Mouse (Mus musculus): ENCODE measurements around the gene Ctbp2.
A peak's percentile ranks its signal among the peaks of the same experiment; 100 is the strongest.

Ctbp2 gene

DNA sequence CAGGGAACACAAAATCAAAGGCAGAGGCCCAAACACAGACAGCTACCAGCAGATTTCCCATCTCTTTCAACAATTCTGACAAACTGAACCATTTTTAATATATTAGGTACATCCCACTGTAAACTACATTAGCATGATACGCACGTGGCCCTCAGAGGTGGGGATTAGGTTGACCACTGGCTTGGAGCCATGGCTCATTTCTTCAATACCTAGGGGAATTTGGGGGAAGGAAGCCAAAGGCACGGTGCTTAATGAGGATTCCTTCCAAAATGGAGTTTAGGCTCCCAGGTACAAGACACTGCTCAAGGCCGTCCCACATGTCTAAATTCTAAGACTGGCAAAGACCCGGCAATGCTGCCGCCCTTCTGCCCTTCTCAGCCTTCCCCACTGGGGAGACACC lies 121.9 kb downstream of the Ctbp2 start:
- DNase-seq: no peak

DNA sequence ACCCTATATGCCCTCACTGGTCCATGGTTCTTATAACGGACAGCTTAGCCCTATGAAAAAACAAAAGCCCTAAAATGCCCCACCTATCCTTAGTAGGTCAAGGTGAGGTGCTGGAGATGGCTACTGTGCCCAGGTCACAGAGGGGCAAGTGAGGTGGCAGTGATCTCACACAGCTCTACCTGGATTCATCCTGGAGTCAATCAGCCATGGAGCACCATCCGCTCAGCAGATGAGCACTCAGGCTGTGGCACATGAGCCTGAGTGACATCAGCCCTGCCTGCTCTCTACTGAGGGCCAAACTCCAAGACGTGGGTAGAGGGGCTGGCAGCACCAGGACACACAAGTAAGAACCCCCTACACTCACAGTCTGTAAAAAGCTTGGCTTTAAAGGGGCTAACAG lies 122.8 kb downstream of the Ctbp2 start:
- no peak for DNase-seq

DNA sequence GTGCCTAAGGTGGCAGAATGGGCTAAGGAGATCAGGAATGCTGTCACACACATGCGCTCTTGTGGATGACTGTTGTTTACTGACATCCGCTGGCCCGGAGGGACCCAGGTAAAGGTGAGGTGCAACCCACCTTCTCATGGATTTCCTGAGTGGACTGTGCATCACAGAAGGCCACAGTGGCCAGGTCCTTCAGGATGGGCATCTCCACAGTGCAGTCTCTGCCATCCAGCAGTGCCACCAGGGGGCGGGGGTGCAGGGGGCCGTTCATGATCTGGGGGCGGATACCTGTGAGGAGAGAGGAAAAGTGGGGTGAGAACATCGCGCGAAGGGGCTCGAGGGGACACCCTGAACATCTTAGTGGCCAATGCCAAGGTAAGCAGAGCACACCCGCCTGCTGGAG lies 125.1 kb downstream of the Ctbp2 start:
- no peak for DNase-seq

DNA sequence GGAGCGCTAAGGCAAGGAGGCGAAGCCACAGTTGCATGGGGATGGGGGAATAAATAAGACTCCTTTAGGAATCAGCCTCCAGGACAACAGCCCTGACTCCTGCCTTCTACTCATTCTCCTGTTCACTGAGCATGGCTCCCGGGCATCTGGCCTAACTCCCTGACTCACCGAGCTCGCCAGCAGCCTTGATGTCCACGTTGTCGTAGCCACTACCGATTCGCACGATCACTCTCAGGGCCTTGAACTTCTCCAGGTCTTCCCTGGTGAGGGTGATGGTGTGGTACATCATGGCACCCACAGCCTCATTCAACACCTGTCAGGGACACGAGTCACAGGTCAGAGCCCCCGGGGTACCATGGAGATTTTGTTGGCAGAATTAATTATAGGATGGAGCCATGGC lies 125.5 kb downstream of the Ctbp2 start:
- no peak for DNase-seq

DNA sequence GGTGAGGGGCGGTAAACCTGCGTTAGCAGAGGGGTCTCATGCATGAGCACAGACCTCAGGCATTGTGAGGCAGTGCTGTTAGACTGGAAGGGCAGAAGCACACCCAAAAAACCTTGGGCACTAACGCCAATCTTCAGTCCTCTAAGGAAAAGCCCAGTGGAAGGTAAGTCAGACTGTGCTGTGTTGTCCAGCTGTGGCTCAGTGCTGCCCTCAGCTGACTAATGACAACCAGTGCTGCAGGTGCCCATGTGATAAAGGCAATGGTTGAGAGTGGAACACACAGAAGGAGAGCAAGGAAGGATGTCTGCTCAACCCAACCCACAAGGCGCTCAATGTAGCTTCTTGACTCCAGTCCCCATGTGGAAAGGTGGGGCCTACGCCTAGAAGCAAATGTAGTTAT lies 127.8 kb downstream of the Ctbp2 start:
- peak; percentile 18 for DNase-seq

DNA sequence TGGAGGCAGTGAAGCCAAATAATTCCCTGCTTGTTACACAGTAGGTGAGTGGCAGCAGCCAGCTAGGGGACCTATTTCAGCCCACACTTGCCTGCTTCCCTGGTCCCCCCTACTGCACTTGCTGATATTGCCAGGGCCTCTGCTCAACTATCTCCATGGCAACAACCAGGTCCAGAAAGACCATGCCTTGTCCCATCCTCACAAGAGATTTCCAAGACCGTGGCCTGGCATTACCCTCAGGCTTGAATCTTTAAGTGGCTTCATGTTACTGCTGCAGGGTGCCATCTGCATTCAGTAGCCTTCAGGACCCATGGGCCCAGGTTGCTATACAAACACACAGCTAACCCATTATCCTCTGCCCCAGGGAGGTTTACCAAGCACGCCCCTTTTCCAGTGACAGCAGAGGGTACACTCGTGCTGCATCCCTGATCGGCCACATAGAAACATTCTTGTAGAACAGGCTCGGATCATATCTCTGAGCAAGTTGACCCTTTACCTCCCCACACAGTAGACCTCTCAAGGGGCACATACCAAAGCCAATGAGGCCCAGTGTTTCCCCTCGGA lies 129.4 kb downstream of the Ctbp2 start:
- DNase-seq: no peak

DNA sequence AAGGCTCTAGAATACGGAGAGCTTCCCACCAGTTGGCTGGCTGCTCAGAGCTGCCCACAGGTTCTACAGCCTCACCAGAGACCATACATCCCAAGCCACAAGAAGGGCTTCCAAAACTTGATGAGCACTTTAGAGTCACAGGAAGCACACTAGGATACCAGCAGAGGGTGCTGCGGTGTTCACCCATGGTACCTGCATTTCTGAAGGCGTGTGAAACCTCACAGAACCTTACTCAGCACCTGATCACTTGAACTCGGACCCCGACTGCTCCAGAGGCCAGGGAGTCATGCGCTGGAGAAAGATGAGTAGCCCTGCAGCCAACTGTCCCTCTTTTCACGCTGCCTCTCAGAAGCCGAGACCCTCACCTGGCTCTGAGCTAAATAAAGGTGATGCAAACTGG lies 130.0 kb downstream of the Ctbp2 start:
- DNase-seq: no peak

DNA sequence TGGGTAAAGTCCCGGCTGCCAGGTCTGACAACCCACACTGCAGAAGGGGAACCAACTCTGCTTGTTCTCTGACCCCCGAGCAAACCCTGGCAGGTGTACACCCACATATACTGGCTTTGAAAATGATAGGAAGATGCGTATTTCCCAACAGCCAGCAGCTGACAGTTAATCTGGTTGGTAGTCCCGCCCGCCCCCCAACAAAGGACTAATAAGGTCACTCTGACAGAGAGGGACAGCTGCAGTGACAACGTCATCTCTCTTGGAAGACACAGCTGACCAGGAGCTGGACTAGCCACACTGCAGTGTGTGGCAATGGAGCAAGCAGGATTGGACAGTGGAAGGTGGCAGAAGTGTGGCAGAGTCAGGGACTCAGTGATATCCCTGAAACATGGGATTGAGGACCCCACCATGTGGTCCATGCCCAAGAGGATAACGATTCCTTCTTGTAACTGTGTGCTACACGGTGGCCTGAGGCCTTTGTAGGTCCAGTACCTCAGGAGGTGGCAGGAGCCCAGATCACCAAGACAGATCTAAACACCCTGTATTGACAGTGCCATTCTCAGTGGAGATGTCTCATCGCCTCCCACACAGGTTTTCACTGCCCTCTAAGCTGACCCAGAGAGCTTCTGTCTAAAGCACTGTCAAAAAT lies 131.1 kb downstream of the Ctbp2 start:
- no peak for DNase-seq

DNA sequence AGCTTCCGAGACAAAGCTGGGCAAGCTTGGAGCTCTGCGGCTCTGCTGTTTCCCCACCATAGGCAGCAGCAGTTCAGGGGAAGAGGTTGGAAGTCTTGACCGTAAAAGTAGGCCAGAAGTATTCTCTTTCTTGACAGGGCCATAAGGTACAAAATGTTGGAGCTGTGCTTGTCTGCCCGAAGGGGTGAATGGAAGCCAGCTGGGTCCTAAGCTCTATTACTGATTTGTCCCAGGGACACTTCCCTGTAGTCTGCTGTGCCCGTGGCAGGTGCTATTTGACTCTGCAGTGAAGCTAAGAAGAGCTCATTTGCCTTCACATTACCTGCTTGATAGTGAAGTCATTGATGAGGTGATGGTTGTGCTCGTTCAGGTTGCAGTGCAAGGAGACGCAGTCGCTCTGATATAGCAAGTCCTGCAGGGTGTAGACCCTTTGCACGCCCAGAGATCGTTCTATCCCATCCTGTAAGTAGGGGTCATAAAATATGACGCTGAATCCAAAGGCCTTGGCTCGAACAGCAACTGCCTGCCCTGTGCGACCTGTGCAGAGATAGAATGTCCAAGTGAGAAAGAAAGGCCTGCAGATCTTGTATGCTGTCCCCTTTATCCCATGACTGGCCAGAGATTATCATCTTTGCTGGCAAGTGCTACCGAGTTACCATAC lies 132.8 kb downstream of the Ctbp2 start:
- no peak for DNase-seq

DNA sequence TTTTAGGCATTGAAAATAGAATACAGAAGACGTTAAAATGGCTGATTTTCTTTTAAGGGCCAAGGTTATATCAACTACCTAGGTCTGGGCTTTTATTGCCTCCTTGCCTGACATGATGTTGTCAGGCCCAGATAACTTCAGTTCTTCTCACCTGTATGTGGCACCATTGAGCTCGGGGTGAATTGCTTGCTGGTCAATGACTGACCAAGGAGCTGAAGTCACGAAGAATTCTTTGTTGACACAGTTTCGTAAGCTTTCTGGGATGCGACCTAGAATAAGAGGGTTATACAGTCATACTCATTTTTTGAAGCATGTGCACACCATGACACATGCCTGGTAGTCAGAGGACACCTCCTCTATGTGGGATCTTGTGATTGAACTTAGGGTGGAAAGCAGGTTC lies 134.3 kb downstream of the Ctbp2 start:
- no peak for DNase-seq

DNA sequence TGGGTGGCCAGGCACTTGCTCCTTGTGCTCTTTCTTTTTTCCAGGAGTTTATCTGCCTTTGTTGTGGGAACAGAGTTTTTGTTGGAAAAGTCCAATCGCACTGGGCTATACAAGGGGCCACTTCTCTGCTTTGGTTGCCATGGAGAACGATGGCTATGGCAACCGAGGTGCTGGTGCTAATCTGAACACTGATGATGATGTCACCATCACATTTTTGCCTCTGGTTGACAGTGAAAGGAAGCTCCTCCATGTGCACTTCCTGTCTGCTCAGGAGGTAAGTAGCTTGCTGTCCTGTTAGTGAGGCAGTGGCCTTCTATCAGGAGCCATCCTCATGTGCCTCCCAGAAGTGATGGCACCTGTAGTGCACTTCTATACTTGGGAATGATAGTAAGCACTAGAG lies 141.5 kb downstream of the Ctbp2 start:
- no peak for DNase-seq

DNA sequence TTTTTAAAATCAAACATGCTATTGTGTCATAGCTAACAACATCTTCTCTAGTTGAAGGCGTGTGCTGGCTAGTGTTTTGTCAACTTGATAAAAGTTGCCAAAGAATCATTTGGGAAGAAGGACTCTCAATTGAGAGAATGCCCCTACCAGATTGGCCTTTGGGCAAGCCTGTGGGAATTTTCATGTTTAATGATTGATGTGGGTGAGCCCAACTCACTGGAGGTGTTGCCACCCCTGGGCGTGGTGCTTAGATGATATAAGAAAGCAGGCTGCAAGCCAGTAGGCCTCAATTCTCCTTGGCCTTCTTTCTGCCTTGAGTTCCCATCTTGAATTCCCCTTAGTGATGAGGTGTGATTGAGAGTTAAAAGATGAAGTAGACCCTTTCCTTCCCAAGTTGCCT lies 146.2 kb downstream of the Ctbp2 start:
- no peak for DNase-seq

DNA sequence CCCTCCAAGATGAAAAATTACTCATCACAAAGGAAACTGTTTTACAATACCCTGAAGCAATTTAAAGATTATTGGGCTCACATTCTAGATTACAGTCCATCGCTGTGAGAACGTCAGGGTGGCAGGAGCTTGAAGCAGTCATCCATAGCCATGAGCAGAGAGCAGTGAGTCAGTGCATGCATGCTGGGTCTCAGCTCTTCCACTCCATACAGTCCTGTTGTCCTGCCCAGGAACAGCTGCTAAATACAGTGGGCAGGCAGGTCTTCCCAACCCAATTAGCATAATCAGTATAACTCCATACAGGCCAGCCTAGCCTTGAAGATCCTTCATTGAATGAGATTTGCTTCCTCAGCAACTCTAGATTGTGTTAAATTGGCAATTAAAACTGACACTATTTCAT lies 148.1 kb downstream of the Ctbp2 start:
- no peak for DNase-seq

DNA sequence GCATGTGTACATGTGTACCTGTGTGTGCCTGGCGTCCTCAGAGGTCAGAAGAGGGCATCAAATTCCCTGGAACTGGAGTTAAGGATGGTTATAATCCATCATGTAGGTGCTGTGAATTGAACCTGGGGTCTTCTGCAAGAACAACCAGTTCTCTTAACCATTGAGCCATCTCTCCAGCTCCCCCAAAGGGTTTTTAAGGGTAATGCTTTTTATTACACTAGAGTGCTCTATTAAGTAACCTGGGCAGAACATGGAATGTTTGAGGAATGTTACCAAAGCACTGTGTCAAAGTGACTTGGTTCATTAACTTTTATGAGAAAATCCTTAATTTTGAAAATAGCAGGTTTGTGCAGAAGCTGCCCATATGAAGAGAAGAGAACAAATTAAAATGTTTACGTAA lies 152.1 kb downstream of the Ctbp2 start:
- no peak for DNase-seq

DNA sequence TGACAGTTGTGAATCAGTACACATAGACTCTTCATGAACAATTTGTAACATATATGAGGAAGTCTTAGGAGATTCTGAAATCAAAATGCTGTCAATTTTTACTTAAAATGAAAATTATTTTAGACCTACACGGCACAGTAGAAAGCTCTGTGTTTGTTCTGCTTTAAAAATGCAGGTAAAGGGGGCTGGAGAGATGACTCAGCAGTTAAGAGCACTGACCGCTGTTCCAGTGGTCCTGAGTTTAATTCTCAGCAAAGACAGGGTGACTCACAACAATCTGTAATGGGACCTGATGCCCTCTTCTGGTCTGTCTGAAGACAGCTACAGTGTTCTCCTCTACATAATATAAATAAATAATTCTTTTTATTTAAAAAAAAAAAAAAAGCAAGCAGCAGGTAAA lies 158.4 kb downstream of the Ctbp2 start:
- DNase-seq: no peak

DNA sequence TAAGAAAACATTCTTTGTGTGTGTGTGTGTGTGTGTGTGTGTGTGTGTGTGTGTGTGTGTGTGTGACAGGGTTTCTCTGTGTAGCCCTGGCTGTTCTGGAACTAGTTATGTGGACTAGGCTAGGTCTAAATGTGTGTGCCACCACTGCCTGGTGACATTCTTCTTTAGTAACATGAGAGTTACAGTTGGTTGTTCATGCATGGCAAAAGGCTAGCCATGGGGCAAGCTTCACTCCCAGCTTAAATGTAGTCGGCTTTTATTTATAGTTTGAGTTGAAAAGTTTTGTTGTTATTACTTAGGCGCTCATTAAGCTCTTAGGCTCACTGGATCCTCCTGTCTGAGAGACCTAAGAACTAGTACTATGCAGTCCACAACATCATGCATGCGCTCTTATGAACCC lies 159.8 kb downstream of the Ctbp2 start:
- DNase-seq: no peak

DNA sequence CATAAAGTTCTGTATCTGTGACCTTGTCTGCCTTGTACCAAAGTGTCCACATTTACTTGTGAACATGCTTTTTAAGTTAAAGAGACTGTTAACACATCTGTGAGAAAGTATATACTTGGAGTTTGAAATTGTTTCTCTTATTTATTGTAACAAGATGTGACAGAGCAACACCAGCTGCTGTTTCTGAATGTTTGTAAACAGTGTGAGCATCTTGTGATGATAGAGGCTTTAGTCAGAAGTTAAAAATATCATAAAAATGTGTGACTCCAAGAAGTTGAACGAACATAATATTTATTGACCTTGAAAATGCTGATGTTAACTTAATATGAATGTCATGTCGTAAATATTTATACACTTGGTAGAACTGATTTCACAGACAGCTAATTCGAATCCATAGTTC lies 173.5 kb downstream of the Ctbp2 start:
- no peak for DNase-seq

DNA sequence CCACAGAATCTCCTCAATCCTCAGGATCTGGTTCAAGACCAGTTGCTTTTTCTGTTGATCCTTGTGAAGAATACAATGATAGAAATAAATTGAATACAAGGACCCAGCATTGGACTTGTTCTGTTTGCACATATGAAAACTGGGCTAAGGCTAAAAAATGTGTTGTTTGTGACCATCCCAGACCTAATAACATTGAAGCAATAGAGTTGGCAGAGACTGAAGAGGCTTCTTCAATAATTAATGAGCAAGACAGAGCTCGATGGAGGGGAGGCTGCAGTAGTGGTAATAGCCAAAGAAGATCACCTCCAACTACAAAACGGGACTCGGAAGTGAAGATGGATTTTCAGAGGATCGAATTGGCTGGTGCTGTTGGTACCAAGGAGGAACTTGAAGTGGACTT lies 174.2 kb downstream of the Ctbp2 start:
- DNase-seq: no peak

DNA sequence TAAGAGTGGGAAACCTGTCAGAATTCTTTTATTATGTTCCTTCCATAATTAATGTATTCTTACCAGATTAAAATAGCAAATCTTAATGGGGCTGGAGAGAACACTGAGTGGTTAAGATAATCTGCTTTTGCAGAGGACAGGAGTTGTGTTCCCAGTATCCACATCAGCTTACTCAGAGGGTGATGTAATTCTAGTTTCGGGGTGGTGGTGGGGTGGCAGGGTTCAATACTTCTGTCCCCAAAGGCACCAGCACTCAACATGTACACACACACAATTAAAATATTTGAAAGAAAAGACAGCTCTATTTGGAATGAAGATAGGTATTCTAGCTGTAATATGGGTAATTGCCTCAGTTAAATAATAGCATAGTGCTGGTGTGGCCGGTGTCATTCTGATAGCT lies 183.6 kb downstream of the Ctbp2 start:
- no peak for DNase-seq

DNA sequence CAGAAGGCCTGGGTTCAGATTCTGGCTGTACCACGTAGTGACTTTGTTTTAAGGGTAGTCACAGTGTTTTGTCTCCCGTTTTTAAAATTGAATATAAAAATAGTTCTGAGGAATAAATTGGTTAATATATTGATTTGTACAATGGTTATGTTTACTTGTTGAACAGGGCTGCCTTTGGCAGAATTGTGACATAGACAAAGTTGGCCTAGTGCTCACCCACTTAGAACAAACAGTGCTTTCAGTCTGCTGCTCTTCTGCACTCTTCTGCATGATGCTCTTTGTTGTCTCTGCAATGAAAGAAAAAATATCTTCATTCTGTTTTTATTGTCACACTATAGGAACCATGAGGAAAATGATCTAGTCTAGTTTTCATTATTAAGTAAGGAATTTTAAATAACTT lies 185.0 kb downstream of the Ctbp2 start:
- DNase-seq: no peak
